Mouse (Mus musculus): ENCODE results near the gene Echdc3. TPM values are rescaled to one million over a fixed set of nuclear protein-coding genes. Genes with fewer than 3 reads are reported as not detected.

Gene Echdc3
- 1.0 and 1.2 TPM in 2 replicates for polyA plus RNA-seq (2012; rRNA removed)

GRCm38 (mm10) chr2:6212724-6213511 is at the start of gene Echdc3:
Gene Echdc3 (minus strand): TSS chr2:6213033.
- peak; percentile 80 for DNase-seq (ENCODE audit: low read depth)

DNA sequence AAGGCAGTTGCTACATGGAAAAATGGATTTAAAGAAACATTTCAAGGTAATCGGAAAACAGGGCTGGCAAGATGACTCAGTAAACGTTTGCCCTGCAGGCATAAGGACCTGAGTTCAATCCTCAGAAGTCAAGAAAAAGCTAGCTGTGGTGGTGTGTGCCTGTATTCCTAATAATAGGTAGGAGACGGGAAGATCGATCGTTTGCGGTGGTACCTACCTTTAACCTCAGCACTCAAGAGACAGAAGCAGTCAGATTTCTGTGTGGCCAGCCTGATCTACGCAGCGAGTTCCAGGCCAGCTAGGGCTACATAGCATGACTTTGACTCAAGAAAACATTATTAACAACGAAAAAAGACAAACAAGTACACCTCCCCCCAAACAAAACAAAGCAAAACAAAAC is 48.9 kb upstream of the Echdc3 start:
- TF ChIP-seq POLR2A (IDR thresholded peaks at IDR 0.05; ENCODE audit: borderline replicate concordance, extremely low read depth, insufficient read depth, insufficient read length, poor library complexity, severe bottlenecking) = no peak
- no peak for TF ChIP-seq CTCF (IDR thresholded peaks at IDR 0.05; ENCODE audit: borderline replicate concordance, extremely low read depth, insufficient read depth, insufficient read length)
- no peak for DNase-seq (ENCODE audit: low read depth)

More at GRCm38 (mm10) chr2:6212724-6213511, at the start of gene Echdc3:
- TF ChIP-seq POLR2A (IDR thresholded peaks at IDR 0.05; ENCODE audit: borderline replicate concordance, extremely low read depth, insufficient read depth, insufficient read length, poor library complexity, severe bottlenecking) (no peak), CTCF (IDR thresholded peaks at IDR 0.05; ENCODE audit: borderline replicate concordance, extremely low read depth, insufficient read depth, insufficient read length) (no peak)

- peak; percentile 94 for DNase-seq (ENCODE audit: low read depth)
- TF ChIP-seq POLR2A (IDR thresholded peaks at IDR 0.05; ENCODE audit: borderline replicate concordance, extremely low read depth, insufficient read depth, insufficient read length, poor library complexity, severe bottlenecking) (no peak), CTCF (IDR thresholded peaks at IDR 0.05; ENCODE audit: borderline replicate concordance, extremely low read depth, insufficient read depth, insufficient read length) (no peak)
Observed at GRCm38 (mm10) chr2:6261201-6261672, 48.4 kb upstream of the Echdc3 start.

DNA sequence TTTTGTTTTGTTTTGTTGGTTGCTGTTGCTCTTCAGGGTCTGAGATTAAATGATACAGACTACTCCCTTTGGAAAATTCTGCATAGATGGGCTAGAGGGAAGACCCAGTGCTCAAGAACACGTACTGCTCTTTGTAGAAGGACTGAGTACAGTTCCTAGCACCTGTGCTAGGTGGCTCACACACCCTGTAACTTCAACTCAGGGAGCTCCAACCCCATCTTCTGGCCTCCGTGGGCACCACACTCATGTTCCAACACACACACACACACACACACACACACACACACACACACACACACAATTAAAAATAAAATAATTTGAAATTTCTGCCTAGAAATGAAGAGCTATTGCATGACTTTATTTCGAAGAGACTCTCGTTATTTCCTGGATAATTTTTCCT is 47.8 kb upstream of the Echdc3 start:
- TF ChIP-seq POLR2A (IDR thresholded peaks at IDR 0.05; ENCODE audit: borderline replicate concordance, extremely low read depth, insufficient read depth, insufficient read length, poor library complexity, severe bottlenecking) = no peak
- DNase-seq (ENCODE audit: low read depth) = no peak

DNA sequence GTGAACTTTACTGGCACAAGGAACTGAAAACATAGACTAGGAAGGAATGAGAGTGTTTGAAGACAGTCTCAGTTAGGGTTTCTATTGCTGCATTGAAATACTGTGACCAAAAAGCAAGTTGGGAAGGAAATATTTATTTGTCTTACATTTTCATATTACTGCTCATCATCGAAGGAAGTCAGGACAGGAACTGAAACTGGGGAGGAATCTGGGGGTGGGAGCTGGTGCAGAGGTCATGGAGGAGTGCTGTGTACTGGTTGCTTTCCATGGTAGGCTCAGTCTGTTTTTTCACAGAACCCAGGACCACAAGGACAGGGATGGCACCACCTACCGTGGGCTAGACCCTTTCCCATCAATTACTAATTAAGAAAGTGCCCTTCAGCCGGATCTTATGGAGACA is 46.3 kb upstream of the Echdc3 start:
- DNase-seq (ENCODE audit: low read depth) = no peak
- TF ChIP-seq CTCF (IDR thresholded peaks at IDR 0.05; ENCODE audit: borderline replicate concordance, extremely low read depth, insufficient read depth, insufficient read length) = no peak
- TF ChIP-seq POLR2A (IDR thresholded peaks at IDR 0.05; ENCODE audit: borderline replicate concordance, extremely low read depth, insufficient read depth, insufficient read length, poor library complexity, severe bottlenecking) = no peak

GRCm38 (mm10) chr2:6258026-6258425 is 45.2 kb upstream of the Echdc3 start:
- TF ChIP-seq POLR2A (IDR thresholded peaks at IDR 0.05; ENCODE audit: borderline replicate concordance, extremely low read depth, insufficient read depth, insufficient read length, poor library complexity, severe bottlenecking) = no peak
- no peak for TF ChIP-seq CTCF (IDR thresholded peaks at IDR 0.05; ENCODE audit: borderline replicate concordance, extremely low read depth, insufficient read depth, insufficient read length)
- DNase-seq (ENCODE audit: low read depth) = no peak

DNA sequence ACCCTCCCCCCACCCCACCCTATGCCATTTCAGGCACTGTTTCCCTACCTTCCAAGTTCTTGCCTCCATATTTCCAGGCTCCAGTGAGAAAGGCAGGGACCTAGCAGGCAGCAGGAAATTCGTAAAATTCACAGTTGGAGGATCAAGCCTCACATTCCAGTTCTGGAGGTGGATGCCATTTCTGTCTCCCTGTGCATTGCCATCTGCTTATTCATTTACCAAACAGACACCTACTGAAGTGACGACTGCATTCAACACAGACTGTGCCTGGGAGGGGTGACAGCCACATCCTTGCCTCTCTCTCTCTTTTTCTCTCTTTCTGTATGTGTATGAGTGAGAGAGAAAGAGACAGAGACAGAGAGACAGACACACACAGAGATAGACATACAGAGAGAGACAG is 44.3 kb upstream of the Echdc3 start:
- peak; percentile 19 for DNase-seq (ENCODE audit: low read depth)
- TF ChIP-seq CTCF (IDR thresholded peaks at IDR 0.05; ENCODE audit: borderline replicate concordance, extremely low read depth, insufficient read depth, insufficient read length) (no peak), POLR2A (IDR thresholded peaks at IDR 0.05; ENCODE audit: borderline replicate concordance, extremely low read depth, insufficient read depth, insufficient read length, poor library complexity, severe bottlenecking) (no peak)

DNA sequence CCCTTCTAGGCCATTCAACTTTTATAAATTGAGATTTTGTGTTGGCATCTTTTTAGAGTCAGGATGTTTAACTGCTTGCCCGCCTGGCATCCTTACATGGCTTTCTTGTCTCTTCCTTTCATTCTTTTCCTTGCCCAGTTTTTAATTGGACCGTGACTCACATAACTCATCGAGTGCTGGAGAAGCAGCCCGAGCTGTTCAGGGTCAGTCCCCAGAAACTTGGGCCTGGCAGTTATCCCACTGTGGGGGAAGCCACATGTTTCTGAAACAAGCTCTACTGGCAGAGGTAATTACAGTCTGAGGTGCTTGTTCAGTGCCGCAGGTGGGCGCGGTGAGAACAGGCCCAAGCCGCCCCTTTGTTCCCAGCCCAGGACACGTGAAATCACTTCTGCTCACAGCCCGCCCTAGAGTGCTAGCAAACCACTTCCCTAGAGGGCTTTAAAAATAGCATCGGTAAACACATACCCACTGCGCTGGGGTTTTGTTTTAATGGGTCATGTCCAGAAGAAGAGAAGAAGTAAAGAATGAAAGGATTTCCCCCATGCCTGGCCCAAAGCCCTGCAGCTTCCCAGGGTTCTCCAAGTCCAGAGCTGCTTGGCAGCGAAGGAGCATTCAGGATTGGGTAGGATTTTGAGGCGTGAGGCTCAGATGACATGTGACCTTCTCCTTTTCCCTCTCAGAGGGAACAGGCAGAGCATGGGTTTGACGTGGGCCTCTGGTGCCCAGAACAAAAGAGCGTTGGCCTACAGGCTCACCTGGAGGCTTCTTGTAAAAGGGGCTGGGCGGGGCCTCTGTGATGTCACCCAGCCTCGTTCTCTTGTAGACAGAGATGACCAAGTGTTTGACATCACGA is 43.4 kb upstream of the Echdc3 start:
- TF ChIP-seq POLR2A (IDR thresholded peaks at IDR 0.05; ENCODE audit: borderline replicate concordance, extremely low read depth, insufficient read depth, insufficient read length, poor library complexity, severe bottlenecking) (no peak), CTCF (IDR thresholded peaks at IDR 0.05; ENCODE audit: borderline replicate concordance, extremely low read depth, insufficient read depth, insufficient read length) (no peak)
- DNase-seq (ENCODE audit: low read depth) = peak; percentile 94

- TF ChIP-seq CTCF (IDR thresholded peaks at IDR 0.05; ENCODE audit: borderline replicate concordance, extremely low read depth, insufficient read depth, insufficient read length) = no peak
- TF ChIP-seq POLR2A (IDR thresholded peaks at IDR 0.05; ENCODE audit: borderline replicate concordance, extremely low read depth, insufficient read depth, insufficient read length, poor library complexity, severe bottlenecking) = no peak
- DNase-seq (ENCODE audit: low read depth) = peak; percentile 79
Observed at GRCm38 (mm10) chr2:6255402-6255988, 42.7 kb upstream of the Echdc3 start.

- DNase-seq (ENCODE audit: low read depth) = no peak
- TF ChIP-seq CTCF (IDR thresholded peaks at IDR 0.05; ENCODE audit: borderline replicate concordance, extremely low read depth, insufficient read depth, insufficient read length) (no peak), POLR2A (IDR thresholded peaks at IDR 0.05; ENCODE audit: borderline replicate concordance, extremely low read depth, insufficient read depth, insufficient read length, poor library complexity, severe bottlenecking) (no peak)
Observed at GRCm38 (mm10) chr2:6252491-6252890, 39.7 kb upstream of the Echdc3 start.

GRCm38 (mm10) chr2:6251076-6251496 is 38.3 kb upstream of the Echdc3 start:
- DNase-seq (ENCODE audit: low read depth) = no peak
- TF ChIP-seq POLR2A (IDR thresholded peaks at IDR 0.05; ENCODE audit: borderline replicate concordance, extremely low read depth, insufficient read depth, insufficient read length, poor library complexity, severe bottlenecking) (no peak), CTCF (IDR thresholded peaks at IDR 0.05; ENCODE audit: borderline replicate concordance, extremely low read depth, insufficient read depth, insufficient read length) (no peak)

Measured in brain, embryonic 14.5 days (tissue).